Mouse (Mus musculus): ENCODE measurements around the gene Sbno2.

DNA sequence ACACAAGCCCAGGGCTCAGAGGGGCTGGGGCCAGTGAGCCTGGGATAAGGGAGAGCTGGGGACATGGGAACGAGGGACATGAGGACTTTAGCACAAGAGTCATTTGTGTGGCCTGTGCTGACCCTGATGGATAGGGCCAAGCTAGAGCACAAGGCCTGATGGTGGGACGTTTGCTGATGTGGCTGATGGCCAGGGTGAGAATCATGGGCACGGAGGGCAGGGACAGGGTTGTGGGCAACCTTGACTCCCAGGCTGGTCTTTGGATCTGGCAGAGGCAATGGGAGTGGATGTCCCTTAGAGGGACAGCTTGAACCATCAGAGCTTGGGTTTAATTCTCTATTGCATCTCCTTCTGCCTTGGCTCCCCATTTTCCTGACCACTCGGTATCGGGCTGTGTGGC is 28.1 kb downstream of the Sbno2 start:
- no peak for TF ChIP-seq CTCF (IDR thresholded peaks at IDR 0.05; ENCODE audit: extremely low read depth, insufficient read length, insufficient replicate concordance, low read depth, low read length)
- TF ChIP-seq POLR2A (IDR thresholded peaks at IDR 0.05; ENCODE audit: low read depth, low read length) = no peak

Data from small intestine, adult 2 months (tissue).